Mouse (Mus musculus) lung, postnatal 4 days (tissue): ENCODE results near the gene Arl6.
A peak's percentile ranks its signal among the peaks of the same experiment; 100 is the strongest.

Source experiments
- DNase-seq, 2 experiments: peaks; one replicate each; pipeline ENCODE4 v3.0.0; 2021

Gene Arl6

GRCm38 (mm10) chr16:59586911-59587310, 52.3 kb downstream of the Arl6 start:
- DNase-seq, result no peak

DNA sequence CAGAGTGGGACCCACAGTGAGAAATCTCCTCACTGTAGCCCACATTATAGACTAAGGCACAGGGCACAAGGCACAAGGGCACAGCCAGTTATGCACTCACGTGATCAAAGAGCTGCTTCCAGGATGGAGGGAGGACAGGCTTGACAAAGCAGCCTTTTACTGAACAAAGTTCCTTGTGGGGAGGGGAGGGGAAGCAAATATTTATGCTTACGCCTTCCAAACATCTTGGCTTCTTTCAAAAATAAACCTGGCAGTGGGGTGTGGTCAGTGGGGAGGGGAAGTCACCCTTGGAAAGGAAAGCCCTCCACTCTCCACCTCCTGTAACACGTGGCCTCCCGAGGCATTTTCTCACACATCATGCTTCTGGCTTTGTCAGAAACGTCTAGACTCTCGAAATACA, 52.9 kb downstream of the Arl6 start:
- peak in 1 of 2 experiments; percentile 49 for DNase-seq

DNA sequence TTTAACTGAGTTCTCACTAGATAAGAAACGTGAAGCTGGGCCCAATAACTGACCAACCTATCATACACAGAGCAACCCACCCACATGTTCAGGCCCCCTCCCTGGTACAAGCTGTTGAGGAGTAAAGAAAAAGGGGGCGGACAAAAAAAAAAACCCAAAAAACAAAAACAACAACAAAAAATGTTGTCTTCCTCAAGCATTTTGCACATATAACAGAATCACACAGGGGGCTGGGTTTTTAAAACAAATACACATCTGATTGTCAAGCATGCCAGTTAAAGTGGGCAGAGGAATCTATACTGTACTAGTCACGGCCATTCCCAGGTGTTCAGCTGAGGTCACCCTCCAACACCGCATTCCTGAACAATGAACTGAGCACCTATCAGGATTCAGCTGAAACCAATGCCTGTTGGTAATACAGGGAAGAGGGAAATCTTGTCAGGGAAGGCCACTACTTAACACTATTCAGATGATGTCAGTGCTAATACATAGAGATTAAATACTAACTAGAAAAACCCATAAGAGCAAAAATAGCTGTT, 53.4 kb downstream of the Arl6 start:
- no peak for DNase-seq

GRCm38 (mm10) chr16:59583515-59583914, 55.7 kb downstream of the Arl6 start:
- DNase-seq, result no peak

DNA sequence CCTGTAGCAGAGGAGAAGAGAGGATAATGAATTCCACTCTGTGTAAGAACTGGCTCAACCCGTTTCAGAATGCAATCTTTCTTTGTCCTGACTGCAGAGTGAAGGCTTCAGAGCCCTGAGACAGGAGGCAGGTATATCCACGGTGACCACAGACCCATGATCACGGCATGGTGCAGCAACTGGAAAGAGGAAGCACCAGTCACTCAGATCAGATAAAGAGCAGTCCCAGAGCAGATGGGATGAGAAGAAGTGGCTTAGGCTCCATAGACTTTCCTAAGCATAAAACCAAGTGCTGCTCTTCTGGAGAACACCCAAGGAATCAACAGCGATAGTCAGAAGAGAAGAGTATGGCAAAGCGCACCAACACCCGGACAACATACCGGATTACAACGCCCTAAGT, 60.0 kb downstream of the Arl6 start:
- DNase-seq, result no peak

- no peak for DNase-seq
Measured at GRCm38 (mm10) chr16:59573961-59574360, 65.2 kb downstream of the Arl6 start.

DNA sequence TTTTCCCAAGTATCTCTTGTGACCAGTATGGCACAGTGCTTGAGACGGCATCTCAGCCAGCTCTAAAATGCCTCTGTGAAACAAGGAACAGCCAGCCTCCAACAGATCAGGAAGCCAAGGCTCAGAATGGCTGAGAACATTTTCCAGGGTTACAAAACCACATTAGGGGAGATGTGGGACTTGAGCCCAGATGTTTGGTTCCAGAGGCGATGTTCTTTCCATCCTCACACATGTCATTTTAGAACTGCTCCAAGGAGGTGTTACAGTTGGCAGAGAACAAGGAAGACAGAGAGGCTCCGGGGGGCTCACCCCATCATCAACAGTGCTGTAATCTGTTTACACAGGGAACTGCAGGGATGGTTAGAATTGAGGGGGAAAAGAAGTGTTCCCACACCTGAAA, 66.5 kb downstream of the Arl6 start:
- peak in 1 of 2 experiments; percentile 33 for DNase-seq

GRCm38 (mm10) chr16:59570807-59571206, 68.4 kb downstream of the Arl6 start:
- no peak for DNase-seq

DNA sequence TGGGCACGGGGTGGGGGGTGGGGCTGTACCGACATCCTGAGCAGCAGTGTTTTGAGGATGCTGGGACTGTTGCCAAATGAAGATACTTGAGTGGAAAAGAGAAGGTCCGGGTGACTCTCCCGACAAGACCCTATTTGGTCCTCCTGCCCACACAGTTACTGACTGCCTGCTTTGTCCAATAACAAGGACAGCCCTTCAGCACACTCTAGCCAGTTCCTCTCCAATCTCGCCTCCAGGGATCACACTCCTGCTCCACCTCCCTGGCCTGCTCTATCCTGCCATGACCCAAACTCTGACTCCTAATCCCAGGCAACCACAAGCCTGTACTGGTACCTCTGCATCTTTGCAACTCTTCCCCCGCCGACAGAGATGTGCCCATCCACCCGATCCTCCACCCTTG, 69.4 kb downstream of the Arl6 start:
- DNase-seq, result no peak

- DNase-seq, result peak in 1 of 2 experiments; percentile 28
Measured at GRCm38 (mm10) chr16:59567721-59568381, 71.3 kb downstream of the Arl6 start.

- peak in 1 of 2 experiments; percentile 56 for DNase-seq
Measured at GRCm38 (mm10) chr16:59566437-59566836, 72.8 kb downstream of the Arl6 start.

DNA sequence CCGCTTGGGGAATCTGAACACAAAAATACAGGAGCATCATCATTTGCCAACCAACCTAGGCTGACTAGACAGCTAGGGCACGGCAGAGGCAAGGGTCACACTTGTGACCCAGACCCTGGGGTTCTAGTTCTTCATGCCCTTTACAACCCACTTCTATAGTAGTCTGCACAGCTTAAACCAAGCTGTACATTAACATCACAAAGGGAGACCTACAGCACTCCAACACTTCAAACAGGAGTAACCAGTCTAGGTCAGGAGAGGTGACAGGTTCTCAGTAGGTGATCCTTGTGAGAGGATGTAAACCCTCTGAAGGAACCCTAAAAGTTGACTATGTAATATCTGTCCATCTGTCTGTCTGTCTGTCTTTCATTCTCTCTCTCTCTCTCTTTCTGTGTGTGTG, 73.6 kb downstream of the Arl6 start:
- DNase-seq, result no peak

DNA sequence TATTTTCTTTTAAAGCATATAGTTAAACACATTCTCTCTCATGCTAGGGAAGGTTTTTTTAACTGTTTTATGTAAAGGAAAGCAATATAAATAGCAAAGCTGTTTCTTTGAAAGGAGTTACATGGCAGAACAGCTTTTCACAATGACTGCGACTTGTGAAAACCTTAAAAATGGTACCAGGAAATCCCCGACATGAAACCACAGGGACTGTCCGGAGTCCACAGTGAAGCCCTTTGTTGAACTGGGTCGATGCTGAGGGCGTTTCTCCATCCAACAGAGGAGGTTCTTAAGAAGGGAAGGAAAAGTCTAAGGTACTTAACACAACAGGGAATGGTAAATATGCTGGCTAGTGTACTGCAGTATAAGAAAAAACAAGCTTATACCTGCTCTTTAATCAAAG, 75.2 kb downstream of the Arl6 start:
- DNase-seq, result no peak
